In the genomic region with DNA sequence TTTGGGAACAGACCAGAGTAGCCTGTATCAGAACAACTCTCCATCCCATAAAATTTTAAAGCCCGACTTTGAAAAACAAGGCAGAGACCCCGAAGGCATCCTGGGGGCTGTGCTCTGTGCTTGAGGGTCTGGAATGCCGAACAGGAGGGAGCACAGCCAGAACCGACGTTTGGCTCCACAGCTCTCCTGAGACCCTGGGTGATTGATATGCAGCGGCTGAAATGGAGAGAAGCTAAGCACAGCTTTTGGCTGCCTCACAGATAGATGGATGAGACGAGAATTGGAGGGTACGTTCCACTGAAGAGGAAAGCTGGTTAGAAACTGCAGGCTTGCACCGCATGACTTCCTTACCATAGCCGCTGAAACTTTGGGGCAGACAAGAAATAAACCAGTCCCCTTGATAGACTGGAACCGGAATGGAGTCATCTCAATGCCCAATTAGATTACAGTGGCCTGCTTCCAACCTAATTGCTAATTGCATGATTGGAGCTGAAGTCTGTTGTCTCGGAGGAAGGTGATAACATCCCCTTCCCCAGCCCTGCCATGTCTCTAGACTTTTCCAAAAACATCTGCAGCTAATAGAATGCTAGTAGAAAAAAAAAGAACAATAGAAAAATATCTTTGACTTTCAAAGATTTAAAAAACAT, we compare ENCODE assay signal across 10 mouse cellular contexts.
DNase-seq lines count a peak whose midpoint lies in the region; ATAC-seq lines count a peak whose summit lies in the region.
"Had no signal": no experiment of that assay in that cellular context is flagged by ENCODE, and none has a peak within 500 bp of the region (broad histone marks: within the 10 kb centered on the region; RNA-seq: fewer than 3 reads in every experiment).

No protein-coding gene starts in this region.

- no peaks in the 10 kb centered on the region for H3K4me1 ChIP-seq in hindbrain, embryonic 11.5 days (replicated peaks; ENCODE audit: control insufficient read depth, insufficient read depth, low read length)
- peaks cover 8% of the 10 kb centered on the region; the same call in 1 of the 2 replicates for H3K4me1 ChIP-seq in hindbrain, embryonic 10.5 days (replicated peaks)
- no peaks in the 10 kb centered on the region for H3K4me1 ChIP-seq in embryonic facial prominence, embryonic 15.5 days

- no peak overlapping the region for H3K9ac ChIP-seq in hindbrain, embryonic 11.5 days (ENCODE audit: low read depth, low read length)
- no peak overlapping the region for H3K9ac ChIP-seq in embryonic facial prominence, embryonic 15.5 days

- DNase-seq in hindbrain, embryonic 11.5 days (ENCODE audit: low spot score): peak; percentile 19
- no peak for DNase-seq in hindbrain, embryonic 10.5 days (ENCODE audit: low spot score)
- peak; percentile 39 for DNase-seq in embryo, embryonic 10.5 days (ENCODE audit: low spot score)
- peak; percentile 53 for DNase-seq in mesoderm, embryonic 11.5 days (ENCODE audit: low read depth, low spot score)
- no peak for DNase-seq in frontal cortex, postnatal 14 days (ENCODE audit: low spot score in 2 of 2)
- DNase-seq in layer of hippocampus, adult 18-20 months (ENCODE audit: low spot score in 2 of 2): no peak
- DNase-seq: kidney, adult 2 months; left cerebral cortex, postnatal 4 days; lung, postnatal 36 days had no signal

- H3K4me3 ChIP-seq in hindbrain, embryonic 11.5 days (ENCODE audit: low read depth, low read length): no peak overlapping the region
- no peak overlapping the region for H3K4me3 ChIP-seq in hindbrain, embryonic 10.5 days
- H3K4me3 ChIP-seq in embryonic facial prominence, embryonic 15.5 days (replicated peaks): no peak overlapping the region

- H3K27ac ChIP-seq in hindbrain, embryonic 11.5 days (ENCODE audit: low read depth, low read length): no peak overlapping the region
- H3K27ac ChIP-seq in hindbrain, embryonic 10.5 days: no peak overlapping the region
- no peak overlapping the region for H3K27ac ChIP-seq in embryonic facial prominence, embryonic 15.5 days (replicated peaks)

- H3K9me3 ChIP-seq in hindbrain, embryonic 11.5 days (ENCODE audit: control insufficient read depth, low read length): no peaks in the 10 kb centered on the region
- no peaks in the 10 kb centered on the region for H3K9me3 ChIP-seq in hindbrain, embryonic 10.5 days
- H3K9me3 ChIP-seq in embryonic facial prominence, embryonic 15.5 days (replicated peaks): no peaks in the 10 kb centered on the region

- no peaks in the 10 kb centered on the region for H3K27me3 ChIP-seq in hindbrain, embryonic 11.5 days (ENCODE audit: control insufficient read depth, insufficient read depth, low read length)
- H3K27me3 ChIP-seq in hindbrain, embryonic 10.5 days (ENCODE audit: insufficient read depth, poor library complexity, severe bottlenecking): no peaks in the 10 kb centered on the region
- no peaks in the 10 kb centered on the region for H3K27me3 ChIP-seq in embryonic facial prominence, embryonic 15.5 days

- H3K4me2 ChIP-seq in hindbrain, embryonic 11.5 days (replicated peaks; ENCODE audit: low read depth, low read length): no peak overlapping the region
- peak overlapping the region; percentile 17; the same call in 1 of the 2 replicates for H3K4me2 ChIP-seq in embryonic facial prominence, embryonic 15.5 days (replicated peaks)

- WGBS in hindbrain, embryonic 11.5 days: 31% methylated on average over 12 of the region's 12 CpGs
- 45% methylated on average over 12 of the region's 12 CpGs for WGBS in hindbrain, embryonic 10.5 days
- 26% methylated on average over 12 of the region's 12 CpGs for WGBS in embryonic facial prominence, embryonic 15.5 days

- ATAC-seq in hindbrain, embryonic 11.5 days (ENCODE audit: low FRiP score): no peak
- ATAC-seq in embryonic facial prominence, embryonic 15.5 days (ENCODE audit: insufficient number of reproducible peaks, low FRiP score, low TSS enrichment, low read depth): no peak

- H3K36me3 ChIP-seq in hindbrain, embryonic 11.5 days (ENCODE audit: control insufficient read depth, insufficient read depth, low read length): no peaks in the 10 kb centered on the region
- H3K36me3 ChIP-seq in hindbrain, embryonic 10.5 days: no peaks in the 10 kb centered on the region
- H3K36me3 ChIP-seq in embryonic facial prominence, embryonic 15.5 days: no peaks in the 10 kb centered on the region

Comparison
In these comparisons a context has a peak if more than half of its experiments do, and no peak if none do; other contexts are left out.
1. DNase-seq: peak in hindbrain, embryonic 11.5 days (single experiment), embryo, embryonic 10.5 days (single experiment) and mesoderm, embryonic 11.5 days (single experiment); none in hindbrain, embryonic 10.5 days (single experiment), frontal cortex, postnatal 14 days (0 of 2) and layer of hippocampus, adult 18-20 months (0 of 2).